Mouse (Mus musculus) right cerebral cortex, postnatal 10 days (tissue): ENCODE data around the gene Fam184b.
"Not testable (repeated sequence)": the region's sequence is repeated elsewhere in the genome, so short reads cannot be mapped to it uniquely, and the experiment has no call there.

Experiments used
- DNase-seq, 2 experiments: peaks; one replicate each; pipeline ENCODE4 v3.0.0; 2021; ENCODE audit warnings: low spot score in 2 of 2

Fam184b gene

GRCm38 (mm10) chr5:45638806-45639714, at the start of gene Fam184b:
Gene Fam184b, minus strand, starts transcription at chr5:45639614.
- DNase-seq, result peak; percentile 90 to 91

- no peak for DNase-seq
These were observed 49.7 kb upstream of the Fam184b start for GRCm38 (mm10) chr5:45689152-45689551.

DNA sequence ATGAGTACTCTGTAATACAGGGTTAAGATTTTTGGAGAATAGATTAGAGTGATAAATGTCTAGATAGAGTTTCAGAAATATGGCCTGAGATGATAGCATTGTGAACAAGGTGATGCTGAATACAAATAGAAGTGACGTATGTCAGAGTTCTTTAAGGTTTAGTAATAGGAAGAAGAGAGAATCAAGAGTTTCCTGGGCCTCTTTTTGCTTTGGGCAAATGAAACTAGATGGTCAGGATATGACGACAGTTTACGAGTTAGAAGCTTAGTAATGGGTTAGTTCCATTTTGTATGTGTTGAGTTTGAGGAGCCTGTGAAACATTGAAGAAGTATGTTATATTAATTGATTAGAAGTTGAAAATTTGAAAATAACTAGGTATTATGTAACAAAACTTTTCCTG, 46.8 kb upstream of the Fam184b start:
- no peak for DNase-seq

DNA sequence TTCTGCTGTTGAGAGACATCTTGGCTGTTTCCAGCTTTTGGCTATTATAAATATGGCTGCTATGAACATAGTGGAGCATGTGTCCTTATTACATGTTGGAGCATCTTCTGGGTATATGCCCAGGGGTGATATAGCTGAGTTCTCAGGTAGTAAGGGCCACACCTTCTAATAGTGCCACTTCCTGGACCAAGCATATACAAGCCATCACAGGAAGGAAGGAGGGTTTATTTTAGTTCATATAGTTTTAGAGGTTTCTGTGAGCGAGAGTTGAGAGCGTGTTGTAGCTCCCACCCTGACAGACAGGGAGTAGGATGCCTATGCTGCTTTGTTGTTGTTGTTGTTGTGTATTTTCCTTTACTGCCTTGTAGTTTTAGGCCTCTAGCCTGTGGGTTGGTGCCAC, 45.8 kb upstream of the Fam184b start:
- no peak for DNase-seq

- DNase-seq, result no peak
These were observed 44.0 kb upstream of the Fam184b start for GRCm38 (mm10) chr5:45683388-45683787.

DNA sequence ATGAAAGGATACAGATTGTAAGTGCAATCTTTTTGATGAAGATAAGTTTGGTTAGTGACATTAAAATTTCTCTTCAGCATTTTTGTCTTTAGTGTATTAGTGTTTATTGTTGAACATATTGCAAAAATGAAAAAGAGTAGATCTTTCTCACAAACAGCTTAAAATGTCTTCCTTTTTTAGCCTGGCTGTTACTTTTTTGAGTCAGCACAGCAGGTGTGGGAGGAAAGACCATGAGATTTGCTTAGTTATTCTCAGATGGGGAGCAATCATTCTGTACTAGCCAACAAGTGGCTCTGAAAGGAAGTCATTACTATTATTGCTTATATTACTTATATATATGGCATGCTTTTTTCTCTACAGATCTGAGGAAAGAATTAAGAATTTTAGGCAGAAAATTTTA, 40.5 kb upstream of the Fam184b start:
- DNase-seq, result no peak

DNA sequence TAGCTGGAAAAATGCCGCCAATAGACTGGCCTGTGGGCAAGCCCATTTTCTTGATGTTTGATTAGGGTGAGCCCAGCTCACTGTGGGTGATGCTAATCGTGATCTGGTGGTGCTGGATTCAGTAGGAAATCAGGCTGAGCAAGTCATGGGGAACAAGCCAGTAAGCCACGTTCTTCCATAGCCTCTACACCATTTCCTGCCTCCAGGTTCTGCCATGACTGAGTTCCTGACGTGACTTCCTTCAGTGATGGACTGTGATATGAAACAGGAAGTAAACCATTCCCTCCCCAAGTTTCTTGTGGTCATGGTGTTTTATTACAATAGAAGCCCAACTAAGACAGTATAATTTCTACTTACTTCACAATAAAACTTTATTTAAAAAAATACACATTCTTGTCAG, 38.2 kb upstream of the Fam184b start:
- no peak for DNase-seq

DNA sequence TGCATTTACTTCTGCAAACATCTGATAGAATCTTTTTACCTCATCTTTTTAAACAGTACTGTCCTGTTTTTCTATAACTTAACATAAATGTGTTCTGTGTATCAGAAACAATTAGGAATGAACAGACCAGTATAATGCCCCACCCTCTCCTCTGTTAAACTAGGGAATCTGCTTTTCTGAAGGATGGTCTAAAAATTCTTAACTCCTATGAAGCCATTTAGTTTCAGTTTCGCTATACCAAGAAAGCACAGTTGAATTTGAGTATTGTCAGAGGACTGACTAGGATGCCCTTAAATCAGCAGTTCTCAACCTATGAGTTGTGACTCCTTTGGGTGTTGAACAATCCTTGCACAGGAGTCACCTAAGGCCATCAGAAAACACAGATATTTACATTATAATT, 35.6 kb upstream of the Fam184b start:
- no peak for DNase-seq

DNA sequence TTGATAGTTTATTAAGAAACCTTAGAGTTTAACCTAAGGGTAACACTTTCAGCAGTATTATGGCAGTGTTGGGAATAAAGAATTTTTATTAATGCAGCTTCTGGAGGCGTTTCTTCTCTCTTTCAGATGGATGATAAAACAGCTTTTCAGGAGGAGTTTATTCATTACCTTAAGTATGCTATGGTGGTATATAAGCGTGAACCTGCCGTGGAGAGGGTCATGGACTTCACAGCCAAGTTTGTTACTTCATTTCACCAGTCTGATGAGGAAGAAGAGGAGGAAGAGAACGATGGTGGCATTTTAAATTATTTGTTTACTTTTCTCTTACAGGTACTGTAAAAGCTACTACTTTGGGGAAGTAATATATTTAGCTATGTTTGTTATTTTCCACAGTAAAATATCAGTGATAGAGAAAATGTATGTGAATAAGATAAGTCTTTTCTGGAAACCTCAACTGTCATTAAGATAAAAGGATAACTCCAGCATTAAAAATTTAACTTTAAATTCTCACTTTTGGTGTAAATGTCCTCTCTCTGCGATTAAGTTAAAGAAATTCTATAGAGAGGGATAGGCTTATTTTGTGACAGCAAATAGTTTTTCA, 31.6 kb upstream of the Fam184b start:
- no peak for DNase-seq

GRCm38 (mm10) chr5:45670280-45670670, 30.9 kb upstream of the Fam184b start:
- no peak for DNase-seq

GRCm38 (mm10) chr5:45669598-45670279, 30.3 kb upstream of the Fam184b start, which contains the start of gene Ncapg:
Gene Ncapg, plus strand, starts transcription at chr5:45669919.
- DNase-seq, result peak; percentile 99 to 100

GRCm38 (mm10) chr5:45669234-45669597, 29.8 kb upstream of the Fam184b start:
- no peak for DNase-seq

- DNase-seq, result no peak
These were observed 29.4 kb upstream of the Fam184b start for GRCm38 (mm10) chr5:45668831-45669230.

DNA sequence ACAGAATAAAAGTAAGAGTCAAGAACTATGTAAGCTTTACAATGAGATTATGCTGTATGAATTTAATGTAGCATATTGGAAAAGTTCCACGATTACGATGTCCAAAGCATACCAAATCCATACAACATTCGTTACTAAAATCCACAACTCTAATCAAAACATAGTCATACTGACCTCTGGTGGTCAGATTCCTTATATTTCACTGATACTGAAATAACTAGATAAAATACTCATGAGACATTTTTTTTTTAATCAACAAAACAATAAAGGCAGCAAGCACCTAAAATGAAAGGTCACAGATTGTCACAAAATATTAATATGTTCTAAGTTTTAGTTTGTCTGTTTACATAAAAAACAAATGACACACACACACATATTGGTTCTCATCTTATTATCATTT, 28.9 kb upstream of the Fam184b start:
- no peak for DNase-seq

GRCm38 (mm10) chr5:45658406-45658805, 19.0 kb upstream of the Fam184b start:
- not testable (repeated sequence) for DNase-seq

GRCm38 (mm10) chr5:45651026-45651703, 11.8 kb upstream of the Fam184b start:
- no peak for DNase-seq

GRCm38 (mm10) chr5:45639715-45640092, 290 bp upstream of the Fam184b start:
- no peak for DNase-seq

GRCm38 (mm10) chr5:45638378-45638777, 1.0 kb downstream of the Fam184b start:
- DNase-seq, result peak in 1 of 2 experiments; percentile 34

- no peak for DNase-seq
These were observed 9.9 kb downstream of the Fam184b start for GRCm38 (mm10) chr5:45629470-45629869.

- peak; percentile 26 to 38 for DNase-seq
These were observed 11.6 kb downstream of the Fam184b start for GRCm38 (mm10) chr5:45627771-45628170.

DNA sequence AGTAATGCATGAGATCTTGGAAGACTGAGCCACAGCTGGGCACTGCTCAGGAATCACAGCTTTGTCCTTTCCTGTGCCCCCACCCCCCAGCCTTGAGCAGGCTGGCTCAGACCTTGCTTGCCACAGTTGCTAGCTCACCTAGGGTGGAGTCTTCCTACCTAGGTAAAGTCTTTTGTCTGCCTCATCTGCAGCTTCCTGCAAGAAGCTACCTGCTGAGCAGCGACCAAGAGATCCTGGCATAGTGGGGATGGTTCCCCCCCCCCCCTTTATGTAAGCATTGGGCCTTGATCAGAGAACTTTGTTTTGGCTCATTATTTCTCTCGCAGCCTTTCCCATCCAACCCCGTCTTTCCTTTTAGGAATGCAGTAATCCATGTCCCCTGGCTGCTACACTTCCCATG, 17.9 kb downstream of the Fam184b start:
- DNase-seq, result no peak

GRCm38 (mm10) chr5:45599056-45599455, 40.4 kb downstream of the Fam184b start:
- DNase-seq, result no peak
